Mouse (Mus musculus) CH12.LX (cell line): Measurements from ENCODE around the gene Pelp1. TPM values are rescaled to one million over a fixed set of nuclear protein-coding genes. Genes with fewer than 3 reads are reported as not detected.

Experiments
- DNase-seq: peaks from one replicate; pipeline ENCODE4 v3.0.0-alpha.2; 2013; ENCODE audit errors: extremely low read depth
- H3K27ac ChIP-seq: 2 replicates; pipeline ENCODE4 v1.5.1; 2012; ENCODE audit warnings: low read depth, mild to moderate bottlenecking, control low read depth, moderate library complexity; ENCODE audit not compliant: insufficient read depth
- H3K27me3 ChIP-seq: replicated peaks from 2 replicates; pipeline ENCODE3; 2012; ENCODE audit warnings: inconsistent platforms
- H3K36me3 ChIP-seq, 2 experiments: replicated peaks in 1 of 2; 2 replicates each; pipeline versions ENCODE3 to v1.6.1; 2012; ENCODE audit warnings: inconsistent platforms in 1 of 2, low read length in 1 of 2, mild to moderate bottlenecking in 1 of 2, mixed read lengths in 1 of 2, moderate library complexity in 1 of 2; ENCODE audit not compliant: control insufficient read depth in 1 of 2, insufficient read depth in 1 of 2
- H3K4me1 ChIP-seq, 2 experiments: 2 replicates each; pipeline ENCODE4 v1.6.1; 2012; ENCODE audit warnings: inconsistent platforms in 1 of 2, moderate library complexity in 1 of 2; ENCODE audit not compliant: insufficient read depth in 2 of 2, control insufficient read depth in 1 of 2
- H3K4me2 ChIP-seq: 2 replicates; pipeline ENCODE4 v1.6.1; 2012; ENCODE audit warnings: low read depth, mild to moderate bottlenecking, control low read depth; ENCODE audit not compliant: poor library complexity, insufficient read depth, severe bottlenecking
- H3K4me3 ChIP-seq, 3 experiments: fragments of 150-350 bp in 1 of 3; sonication (generic) in 1 of 3; replicated peaks in 1 of 3; 2 replicates each; pipeline versions ENCODE3 to v1.5.1; 2011 to 2012; ENCODE audit warnings: low read depth in 2 of 3, low read length in 2 of 3, mild to moderate bottlenecking in 2 of 3, moderate library complexity in 2 of 3, control low read depth in 1 of 3, improper control_type of control experiment in 1 of 3, inconsistent platforms in 1 of 3, mixed read lengths in 1 of 3; ENCODE audit not compliant: poor library complexity in 1 of 3
- H3K79me2 ChIP-seq: replicated peaks from 2 replicates; pipeline ENCODE4 v1.6.1; 2012; ENCODE audit warnings: mild to moderate bottlenecking, moderate library complexity; ENCODE audit not compliant: control insufficient read depth, poor library complexity, insufficient read depth, severe bottlenecking; ENCODE audit errors: extremely low read depth
- H3K9ac ChIP-seq: 2 replicates; pipeline ENCODE4 v1.6.1; 2012; ENCODE audit warnings: low read depth, mild to moderate bottlenecking, control low read depth, moderate library complexity; ENCODE audit not compliant: insufficient read depth
- H3K9me3 ChIP-seq: replicated peaks from 2 replicates; pipeline ENCODE3; 2012; ENCODE audit warnings: low read length, inconsistent platforms, mixed read lengths
- BHLHE40 ChIP-seq: IDR thresholded peaks from 2 replicates; pipeline ENCODE4 v1.6.1; 2011; ENCODE audit warnings: mild to moderate bottlenecking, low read depth, low read length, improper control_type of control experiment
- CHD1 ChIP-seq: IDR thresholded peaks from 2 replicates; pipeline ENCODE4 v1.6.1; 2012; ENCODE audit warnings: low read depth, low read length, improper control_type of control experiment, inconsistent platforms
- CTCF ChIP-seq, 2 experiments: IDR thresholded peaks in 1 of 2; conservative IDR thresholded peaks in 1 of 2; 2 replicates each; pipeline ENCODE4 v1.5.1; 2011 to 2012; ENCODE audit warnings: low read depth in 2 of 2, low read length in 2 of 2, improper control_type of control experiment in 1 of 2, inconsistent platforms in 1 of 2, mild to moderate bottlenecking in 1 of 2, moderate library complexity in 1 of 2
- ELF1 ChIP-seq: IDR thresholded peaks from 2 replicates; pipeline ENCODE4 v1.6.1; 2014; ENCODE audit warnings: low read depth, mild to moderate bottlenecking, inconsistent platforms, low read length, improper control_type of control experiment
- EP300 ChIP-seq: IDR thresholded peaks from 2 replicates; pipeline ENCODE4 v1.6.1; 2011; ENCODE audit warnings: low read length, improper control_type of control experiment
- ETS1 ChIP-seq: conservative IDR thresholded peaks from 2 replicates; pipeline ENCODE4 v1.6.1; 2012; ENCODE audit warnings: low read depth, mild to moderate bottlenecking, inconsistent platforms, low read length, improper control_type of control experiment, moderate library complexity
- GABPA ChIP-seq: IDR thresholded peaks from 2 replicates; pipeline ENCODE4 v1.6.1; 2012; ENCODE audit warnings: low read depth, low read length, improper control_type of control experiment, inconsistent platforms; ENCODE audit not compliant: insufficient replicate concordance
- HCFC1 ChIP-seq: IDR thresholded peaks from 2 replicates; pipeline ENCODE4 v1.6.1; 2012; ENCODE audit warnings: low read depth, mild to moderate bottlenecking, inconsistent platforms, low read length, improper control_type of control experiment
- IRF4 ChIP-seq: IDR thresholded peaks from 2 replicates; pipeline ENCODE4 v1.6.1; 2014; ENCODE audit warnings: low read depth, mild to moderate bottlenecking, inconsistent platforms, low read length, improper control_type of control experiment
- JUN ChIP-seq: IDR thresholded peaks from 2 replicates; pipeline ENCODE4 v1.6.1; 2011; ENCODE audit warnings: low read depth, mild to moderate bottlenecking, low read length, improper control_type of control experiment, moderate library complexity; ENCODE audit not compliant: insufficient read depth
- JUND ChIP-seq: conservative IDR thresholded peaks from 2 replicates; pipeline ENCODE4 v1.6.1; 2011; ENCODE audit warnings: low read depth, low read length, improper control_type of control experiment
- KAT2A ChIP-seq: IDR thresholded peaks from 2 replicates; pipeline ENCODE4 v1.6.1; 2012; ENCODE audit warnings: low read length, improper control_type of control experiment, inconsistent platforms; ENCODE audit not compliant: insufficient replicate concordance
- MAFK ChIP-seq: IDR thresholded peaks from 2 replicates; pipeline ENCODE4 v1.6.1; 2011; ENCODE audit warnings: low read length, improper control_type of control experiment; ENCODE audit not compliant: insufficient replicate concordance
- MAZ ChIP-seq: IDR thresholded peaks from 2 replicates; pipeline ENCODE4 v1.6.1; 2012; ENCODE audit warnings: low read depth, mild to moderate bottlenecking, inconsistent platforms, low read length, improper control_type of control experiment, moderate library complexity
- MEF2A ChIP-seq: IDR thresholded peaks from 2 replicates; pipeline ENCODE4 v1.6.1; 2014; ENCODE audit warnings: low read depth, mild to moderate bottlenecking, inconsistent platforms, low read length, improper control_type of control experiment, borderline replicate concordance
- MXI1 ChIP-seq: IDR thresholded peaks from 2 replicates; pipeline ENCODE4 v1.6.1; 2011; ENCODE audit warnings: mild to moderate bottlenecking, low read depth, low read length, improper control_type of control experiment
- MYC ChIP-seq: IDR thresholded peaks from 2 replicates; pipeline ENCODE4 v1.6.1; 2011; ENCODE audit warnings: low read depth, mild to moderate bottlenecking, improper control_type of control experiment, low read length
- NELFE ChIP-seq: IDR thresholded peaks from 2 replicates; pipeline ENCODE4 v1.6.1; 2011; ENCODE audit warnings: low read depth, low read length, improper control_type of control experiment
- NRF1 ChIP-seq: IDR thresholded peaks from 2 replicates; pipeline ENCODE4 v1.6.1; 2014; ENCODE audit warnings: low read depth, mild to moderate bottlenecking, inconsistent platforms, low read length, improper control_type of control experiment, moderate library complexity
- PAX5 ChIP-seq: IDR thresholded peaks from 2 replicates; pipeline ENCODE4 v1.6.1; 2012; ENCODE audit warnings: low read length, inconsistent platforms, mixed read lengths
- POLR2AphosphoS2 ChIP-seq: IDR thresholded peaks from 2 replicates; pipeline ENCODE4 v1.6.1; 2011; ENCODE audit warnings: low read depth, low read length, improper control_type of control experiment
- RCOR1 ChIP-seq: conservative IDR thresholded peaks from 2 replicates; pipeline ENCODE4 v1.6.1; 2012; ENCODE audit warnings: low read depth, mild to moderate bottlenecking, inconsistent platforms, low read length, improper control_type of control experiment
- SIN3A ChIP-seq: IDR thresholded peaks from 2 replicates; pipeline ENCODE4 v1.6.1; 2012; ENCODE audit warnings: low read length, improper control_type of control experiment, inconsistent platforms
- SMC3 ChIP-seq: IDR thresholded peaks from 2 replicates; pipeline ENCODE4 v1.6.1; 2011; ENCODE audit warnings: low read depth, low read length, improper control_type of control experiment
- TBP ChIP-seq: conservative IDR thresholded peaks from 2 replicates; pipeline ENCODE4 v1.6.1; 2011; ENCODE audit warnings: low read depth, low read length, improper control_type of control experiment
- TCF12 ChIP-seq: IDR thresholded peaks from 2 replicates; pipeline ENCODE4 v1.6.1; 2014; ENCODE audit warnings: low read depth, mild to moderate bottlenecking, inconsistent platforms, low read length, improper control_type of control experiment
- UBTF ChIP-seq: IDR thresholded peaks from 2 replicates; pipeline ENCODE4 v1.6.1; 2012; ENCODE audit warnings: low read depth, mild to moderate bottlenecking, inconsistent platforms, low read length, improper control_type of control experiment, moderate library complexity
- USF2 ChIP-seq: conservative IDR thresholded peaks from 2 replicates; pipeline ENCODE4 v1.6.1; 2011; ENCODE audit warnings: low read depth, low read length, improper control_type of control experiment
- ZC3H11A ChIP-seq: IDR thresholded peaks from 2 replicates; pipeline ENCODE4 v1.6.1; 2012; ENCODE audit warnings: low read depth, mild to moderate bottlenecking, inconsistent platforms, low read length, improper control_type of control experiment
- ZKSCAN1 ChIP-seq: IDR thresholded peaks from 2 replicates; pipeline ENCODE4 v1.6.1; 2012; ENCODE audit warnings: low read depth, inconsistent platforms, low read length, improper control_type of control experiment, borderline replicate concordance
- ZMIZ1 ChIP-seq: IDR thresholded peaks from 2 replicates; pipeline ENCODE4 v1.6.1; 2012; ENCODE audit warnings: low read depth, mild to moderate bottlenecking, inconsistent platforms, low read length, improper control_type of control experiment
- ZNF384 ChIP-seq: IDR thresholded peaks from 2 replicates; pipeline ENCODE4 v1.6.1; 2012; ENCODE audit warnings: low read depth, low read length, improper control_type of control experiment, inconsistent platforms
- dilution Hi-C: fragments of 300-500 bp; cut with MboI; formaldehyde crosslinking; loops from 2 replicates; pipeline ENCODE4 v1.14.3; 2020; ENCODE audit warnings: low sequenced_read_pairs; ENCODE audit not compliant: extremely low pct_unique_long_range_greater_than_20kb, extremely low pct_ligation_motif_present
- in situ Hi-C: fragments of 300-500 bp; cut with MboI; formaldehyde crosslinking; loops from 3 replicates; pipeline ENCODE4 v1.14.3; 2019; ENCODE audit warnings: low sequenced_read_pairs, low pct_ligation_motif_present, low pct_unique_long_range_greater_than_20kb, mixed read lengths
- polyA plus RNA-seq: library from polyadenylated mRNA; unstranded; fragments of >175 nt; gene quantifications from 2 replicates; pipeline ENCODE4 v1.2.1, GENCODE M21; 2012; ENCODE audit warnings: low read depth; ENCODE audit not compliant: insufficient read length
- total RNA-seq, 2 experiments: library from RNA; depleted of rRNA; stranded (reverse); fragments of 300-350 nt in 1 of 2; fragments of >200 nt in 1 of 2; gene quantifications; 2 replicates each; pipeline ENCODE4 v1.2.3; 2012 to 2014

Pelp1 gene
- total and polyA plus RNA-seq, 3 experiments, result 13.2 to 113 (median 33.0) TPM

DNA sequence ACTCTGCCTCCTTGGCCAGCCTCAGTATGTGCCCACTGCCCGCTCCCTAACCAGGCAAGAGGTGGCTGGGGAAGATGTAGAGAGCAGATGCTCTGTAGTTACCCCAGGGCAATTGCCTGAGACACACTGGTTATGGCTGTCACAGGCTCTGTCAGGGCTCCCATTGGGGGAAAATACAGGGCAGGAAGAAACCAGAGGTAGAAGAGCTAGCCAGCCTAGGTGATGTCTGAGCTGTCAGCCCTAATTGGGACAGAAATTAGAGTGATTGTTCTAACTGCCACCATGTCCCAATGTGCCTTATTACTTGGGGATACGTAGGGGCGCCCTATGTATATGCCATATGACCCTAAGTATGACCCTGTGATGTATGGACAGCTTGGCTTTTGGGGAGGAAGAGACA, 24.1 kb upstream of the Pelp1 start:
- Histone ChIP-seq H3K27me3 (no peaks in the 10 kb centered on the region), H3K27ac (no peak overlapping the region), H3K79me2 (peaks cover 9% of the 10 kb centered on the region), H3K4me2 (peak overlapping the region; percentile 75), H3K4me1 (peaks cover 10 to 61% of the 10 kb centered on the region in 2 experiments), H3K4me3 (peak overlapping the region in 2 of 3 experiments; percentile 69 to 73), H3K9ac (peak overlapping the region; percentile 68), H3K36me3 (peaks cover 29 to 48% of the 10 kb centered on the region in 2 experiments), H3K9me3 (no peaks in the 10 kb centered on the region)
- TF ChIP-seq HCFC1 (no peak), USF2 (no peak), ZNF384 (no peak), BHLHE40 (no peak), IRF4 (no peak), SMC3 (no peak), CHD1 (no peak), GABPA (no peak), SIN3A (no peak), MAZ (no peak), PAX5 (no peak), CTCF (conservative IDR thresholded peaks at IDR 0.05 in 1 of 2, IDR thresholded peaks at IDR 0.05 in 1 of 2; ENCODE audit: low read depth in 2 of 2, low read length in 2 of 2) (no peak), ZMIZ1 (no peak), NRF1 (no peak), JUN (no peak), NELFE (no peak), RCOR1 (no peak), UBTF (no peak), ZC3H11A (no peak), TCF12 (no peak)
- in situ Hi-C loops, result no loop called here
- DNase-seq, result no peak
- dilution Hi-C loops, result no loop called here

DNA sequence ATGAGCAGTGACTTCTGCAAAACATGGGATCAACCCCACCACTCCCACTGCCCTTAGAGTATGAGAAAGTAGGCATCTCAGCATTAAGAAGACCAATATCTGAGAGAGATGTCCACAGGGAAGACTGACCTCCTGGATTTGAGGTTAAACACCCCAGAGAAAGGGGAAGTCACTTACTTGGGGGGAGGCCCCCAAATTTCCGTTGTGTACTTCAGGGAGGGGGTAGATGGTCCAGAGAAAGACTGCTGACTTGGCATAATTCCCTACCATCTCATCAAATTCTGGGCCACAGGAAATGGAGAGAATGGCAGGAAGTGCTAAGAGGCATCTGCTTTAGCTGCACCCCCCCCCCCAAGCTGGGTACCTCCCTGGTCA, 23.7 kb upstream of the Pelp1 start:
- no peaks in the 10 kb centered on the region for H3K27me3 ChIP-seq
- in situ Hi-C loops, result no loop called here
- peak; percentile 48 for DNase-seq
- peaks cover 10 to 61% of the 10 kb centered on the region in 2 experiments for H3K4me1 ChIP-seq
- dilution Hi-C loops, result no loop called here
- H3K79me2 ChIP-seq, result peaks cover 9% of the 10 kb centered on the region
- peak overlapping the region; percentile 68 for H3K9ac ChIP-seq
- no peak overlapping the region for H3K27ac ChIP-seq
- H3K4me3 ChIP-seq, result peak overlapping the region; percentile 69 to 87 (median 73)
- peaks cover 27 to 45% of the 10 kb centered on the region in 2 experiments for H3K36me3 ChIP-seq
- H3K4me2 ChIP-seq, result peak overlapping the region; percentile 75
- H3K9me3 ChIP-seq, result no peaks in the 10 kb centered on the region
- no peak for TF ChIP-seq ZKSCAN1
- TF ChIP-seq EP300, result peak; percentile 73
- TF ChIP-seq CTCF (conservative IDR thresholded peaks at IDR 0.05 in 1 of 2, IDR thresholded peaks at IDR 0.05 in 1 of 2; ENCODE audit: low read depth in 2 of 2, low read length in 2 of 2), result no peak
- no peak for TF ChIP-seq KAT2A
- TF ChIP-seq NELFE, result no peak
- TF ChIP-seq CHD1, result no peak
- TF ChIP-seq ZMIZ1, result no peak
- no peak for TF ChIP-seq SIN3A
- peak; percentile 54; the same call in 1 of the 2 replicates for TF ChIP-seq ETS1
- TF ChIP-seq JUND, result no peak
- TF ChIP-seq ELF1, result no peak
- peak; percentile 99 for TF ChIP-seq MAFK
- no peak for TF ChIP-seq MXI1
- no peak for TF ChIP-seq GABPA
- no peak for TF ChIP-seq POLR2AphosphoS2
- TF ChIP-seq SMC3, result no peak
- TF ChIP-seq ZC3H11A, result no peak
- TF ChIP-seq MEF2A, result no peak
- peak; percentile 31; the same call in 1 of the 2 replicates for TF ChIP-seq BHLHE40
- TF ChIP-seq RCOR1, result 0 out of 2 replicates have a peak, but pooled peaks have one; percentile 45
- TF ChIP-seq MYC, result no peak
- peak; percentile 38; the same call in 1 of the 2 replicates for TF ChIP-seq NRF1
- no peak for TF ChIP-seq USF2
- TF ChIP-seq TBP, result no peak
